Mouse (Mus musculus) heart, embryonic 11.5 days (tissue): ENCODE measurements at regions not wholly inside any gene's neighbourhood (a gene's known extent, or its start where the extent isn't known, plus 50 kb on each side); places are given as distances from the start of the nearest gene placed in this dataset.

Experiments
- ATAC-seq: fragments of 200-750 bp; cut with Nextera tagmentation; replicated peaks from 2 replicates; pipeline ENCODE4 v1.8.0; 2017; ENCODE audit warnings: moderate library complexity; ENCODE audit not compliant: insufficient number of reproducible peaks, low FRiP score, low TSS enrichment
- H3K27ac ChIP-seq: fragments of 300-500 bp; sonication (generic); 2 replicates; pipeline ENCODE4 v1.5.1; 2014; ENCODE audit warnings: mild to moderate bottlenecking, low read depth, low read length
- H3K27me3 ChIP-seq: fragments of 300-500 bp; sonication (generic); 2 replicates; pipeline ENCODE4 v1.6.1; 2014; ENCODE audit warnings: mild to moderate bottlenecking, low read length, mixed read lengths; ENCODE audit not compliant: control insufficient read depth, insufficient read depth
- H3K36me3 ChIP-seq: fragments of 300-500 bp; sonication (generic); 2 replicates; pipeline ENCODE4 v1.6.1; 2014; ENCODE audit warnings: mild to moderate bottlenecking, low read length, moderate library complexity, mixed read lengths; ENCODE audit not compliant: control insufficient read depth, insufficient read depth
- H3K4me1 ChIP-seq: fragments of 300-500 bp; sonication (generic); 2 replicates; pipeline ENCODE4 v1.6.1; 2014; ENCODE audit warnings: low read length; ENCODE audit not compliant: control insufficient read depth, insufficient read depth
- H3K4me2 ChIP-seq: fragments of 300-500 bp; sonication (generic); 2 replicates; pipeline ENCODE4 v1.6.1; 2014; ENCODE audit warnings: mild to moderate bottlenecking, moderate library complexity
- H3K4me3 ChIP-seq: fragments of 300-500 bp; sonication (generic); 2 replicates; pipeline ENCODE4 v1.5.1; 2014; ENCODE audit warnings: low read depth, low read length
- H3K9ac ChIP-seq: fragments of 300-500 bp; sonication (generic); 2 replicates; pipeline ENCODE4 v1.6.1; 2014; ENCODE audit warnings: mild to moderate bottlenecking, low read depth, low read length, moderate library complexity
- H3K9me3 ChIP-seq: fragments of 300-500 bp; sonication (generic); replicated peaks from 2 replicates; pipeline ENCODE4 v1.6.1; 2016; ENCODE audit warnings: low read length; ENCODE audit not compliant: control insufficient read depth
- WGBS: fragments of 180-500 bp; shearing (Covaris S2); extraction: QIAGEN DNeasy Blood & Tissue Kit; methylation state at CpG from one replicate; pipeline ENCODE4 v1.1.7; 2014; ENCODE audit not compliant: insufficient replicate concordance; 5-methylcytosine and 5-hydroxymethylcytosine counted together

GRCm38 (mm10) chr10:99430175-99430574 lies 167.1 kb downstream of the Dusp6 start:
- H3K4me2 ChIP-seq = no peak overlapping the region
- no peak overlapping the region for H3K9ac ChIP-seq
- H3K27ac ChIP-seq = no peak overlapping the region
- 81% methylated on average over 9 of the region's 9 CpGs for WGBS
- peaks cover 3% of the 10 kb centered on the region; the same call in 1 of the 2 replicates for H3K4me1 ChIP-seq
- no peaks in the 10 kb centered on the region for H3K27me3 ChIP-seq
- H3K36me3 ChIP-seq = no peaks in the 10 kb centered on the region
- ATAC-seq = no peak
- no peaks in the 10 kb centered on the region for H3K9me3 ChIP-seq
- no peak overlapping the region for H3K4me3 ChIP-seq

- Histone ChIP-seq H3K9ac (no peak overlapping the region), H3K27me3 (no peaks in the 10 kb centered on the region), H3K4me2 (no peak overlapping the region; the same call in 1 of the 2 replicates), H3K4me3 (no peak overlapping the region), H3K4me1 (peaks cover 3% of the 10 kb centered on the region; the same call in 1 of the 2 replicates), H3K27ac (no peak overlapping the region), H3K36me3 (no peaks in the 10 kb centered on the region), H3K9me3 (no peaks in the 10 kb centered on the region)
- ATAC-seq = no peak
- WGBS = 57% methylated on average over 16 of the region's 16 CpGs
These were observed 167.9 kb downstream of the Dusp6 start for GRCm38 (mm10) chr10:99430669-99431561.

- H3K4me3 ChIP-seq = no peak overlapping the region
- H3K4me1 ChIP-seq = no peaks in the 10 kb centered on the region
- no peaks in the 10 kb centered on the region for H3K36me3 ChIP-seq
- no peaks in the 10 kb centered on the region for H3K27me3 ChIP-seq
- no peaks in the 10 kb centered on the region for H3K9me3 ChIP-seq
- ATAC-seq = no peak
- no peak overlapping the region for H3K9ac ChIP-seq
- H3K27ac ChIP-seq = no peak overlapping the region
- no peak overlapping the region for H3K4me2 ChIP-seq
These were observed 174.0 kb downstream of the Dusp6 start for GRCm38 (mm10) chr10:99437060-99437459.

GRCm38 (mm10) chr10:99440169-99440568 lies 177.1 kb downstream of the Dusp6 start:
- H3K4me3 ChIP-seq = no peak overlapping the region
- H3K27me3 ChIP-seq = no peaks in the 10 kb centered on the region
- H3K9ac ChIP-seq = no peak overlapping the region
- H3K4me1 ChIP-seq = no peaks in the 10 kb centered on the region
- no peak overlapping the region for H3K27ac ChIP-seq
- ATAC-seq = no peak
- 78% methylated on average over 5 of the region's 5 CpGs for WGBS
- no peaks in the 10 kb centered on the region for H3K9me3 ChIP-seq
- H3K36me3 ChIP-seq = no peaks in the 10 kb centered on the region
- H3K4me2 ChIP-seq = no peak overlapping the region

- Histone ChIP-seq H3K27me3 (no peaks in the 10 kb centered on the region), H3K9ac (no peak overlapping the region), H3K9me3 (no peaks in the 10 kb centered on the region), H3K27ac (no peak overlapping the region), H3K4me3 (no peak overlapping the region), H3K4me1 (no peaks in the 10 kb centered on the region), H3K36me3 (no peaks in the 10 kb centered on the region), H3K4me2 (no peak overlapping the region)
- 44% methylated on average over 6 of the region's 6 CpGs for WGBS
- ATAC-seq = no peak
These were observed 178.0 kb downstream of the Dusp6 start for GRCm38 (mm10) chr10:99441014-99441413.

- 64% methylated on average over 10 of the region's 10 CpGs for WGBS
- no peak overlapping the region for H3K27ac ChIP-seq
These were observed 178.9 kb downstream of the Dusp6 start for GRCm38 (mm10) chr10:99441931-99442330.

GRCm38 (mm10) chr10:99443453-99444170 lies 180.6 kb downstream of the Dusp6 start:
- no peak overlapping the region for H3K27ac ChIP-seq
- H3K9ac ChIP-seq = no peak overlapping the region
- no peak overlapping the region for H3K4me2 ChIP-seq
- H3K27me3 ChIP-seq = no peaks in the 10 kb centered on the region
- H3K36me3 ChIP-seq = no peaks in the 10 kb centered on the region
- no peak overlapping the region for H3K4me3 ChIP-seq
- H3K4me1 ChIP-seq = no peaks in the 10 kb centered on the region
- H3K9me3 ChIP-seq = no peaks in the 10 kb centered on the region
- ATAC-seq = no peak
- WGBS = 89% methylated on average over 18 of the region's 18 CpGs

More at GRCm38 (mm10) chr10:99441931-99442330, 178.9 kb downstream of the Dusp6 start:
- H3K9ac ChIP-seq = no peak overlapping the region
- no peaks in the 10 kb centered on the region for H3K4me1 ChIP-seq
- no peak for ATAC-seq
- H3K4me2 ChIP-seq = no peak overlapping the region
- H3K36me3 ChIP-seq = no peaks in the 10 kb centered on the region
- no peaks in the 10 kb centered on the region for H3K9me3 ChIP-seq
- H3K27me3 ChIP-seq = no peaks in the 10 kb centered on the region
- no peak overlapping the region for H3K4me3 ChIP-seq

GRCm38 (mm10) chr10:99450714-99451625 lies 187.9 kb downstream of the Dusp6 start:
- no peak overlapping the region for H3K9ac ChIP-seq
- H3K4me1 ChIP-seq = peaks cover 3% of the 10 kb centered on the region; the same call in 1 of the 2 replicates
- no peak overlapping the region for H3K4me3 ChIP-seq
- H3K27ac ChIP-seq = no peak overlapping the region
- H3K9me3 ChIP-seq = no peaks in the 10 kb centered on the region
- H3K36me3 ChIP-seq = no peaks in the 10 kb centered on the region
- no peak overlapping the region for H3K4me2 ChIP-seq
- no peaks in the 10 kb centered on the region for H3K27me3 ChIP-seq
- ATAC-seq = no peak
- 53% methylated on average over 9 of the region's 9 CpGs for WGBS
